Mouse (Mus musculus) C2C12 (cell line): ENCODE data around the gene Peli2.

ENCODE experiments used
- CEBPB ChIP-seq: IDR thresholded peaks from one replicate; pipeline ENCODE4 v1.6.1; 2011; ENCODE audit warnings: low read depth, mild to moderate bottlenecking, control low read depth, moderate library complexity
- CTCF ChIP-seq: IDR thresholded peaks from one replicate; pipeline ENCODE4 v1.5.1; 2011; ENCODE audit not compliant: control insufficient read depth, insufficient read depth, insufficient read length
- FOSL1 ChIP-seq: IDR thresholded peaks from one replicate; pipeline ENCODE4 v1.8.0; 2011; ENCODE audit warnings: mild to moderate bottlenecking, low read length; ENCODE audit not compliant: poor library complexity, insufficient read depth, severe bottlenecking
- MAX ChIP-seq: IDR thresholded peaks from one replicate; pipeline ENCODE4 v1.6.1; 2011; ENCODE audit warnings: mild to moderate bottlenecking, control low read depth
- MYOD1 ChIP-seq: IDR thresholded peaks from one replicate; pipeline ENCODE4 v1.6.1; 2011; ENCODE audit warnings: low read depth; ENCODE audit not compliant: control insufficient read depth, insufficient read length
- MYOG ChIP-seq: IDR thresholded peaks from one replicate; pipeline ENCODE4 v1.6.1; 2011; ENCODE audit not compliant: control insufficient read depth, insufficient read length; ENCODE audit errors: extremely low read depth
- USF1 ChIP-seq: IDR thresholded peaks from one replicate; pipeline ENCODE4 v1.6.1; 2011; ENCODE audit warnings: low read depth, mild to moderate bottlenecking, control low read depth, moderate library complexity

- TF ChIP-seq CTCF (no peak), USF1 (no peak), FOSL1 (no peak), MAX (no peak), CEBPB (no peak), MYOG (no peak), MYOD1 (no peak)
Measured at GRCm38 (mm10) chr14:48287581-48287980, 167.0 kb downstream of the Peli2 start.
